Mouse (Mus musculus) midbrain, embryonic 10.5 days (tissue): Measurements from ENCODE around the gene Ctdsp1. TPM values are rescaled to one million over a fixed set of nuclear protein-coding genes. Genes with fewer than 3 reads are reported as not detected.
A peak's percentile ranks its signal among the peaks of the same experiment; 100 is the strongest.

Experiments used
- DNase-seq: peaks from one replicate; pipeline ENCODE4 v3.0.0-alpha.2; 2017; ENCODE audit warnings: low spot score
- H3K27ac ChIP-seq: fragments of 300-500 bp; sonication (generic); replicated peaks from 2 replicates; pipeline ENCODE4 v1.5.1; 2016; ENCODE audit warnings: mild to moderate bottlenecking
- H3K27me3 ChIP-seq: fragments of 300-500 bp; sonication (generic); 2 replicates; pipeline ENCODE4 v1.6.1; 2016; ENCODE audit warnings: low read depth, mild to moderate bottlenecking; ENCODE audit not compliant: poor library complexity, severe bottlenecking
- H3K36me3 ChIP-seq: fragments of 300-500 bp; sonication (generic); 2 replicates; pipeline ENCODE4 v1.6.1; 2016; ENCODE audit warnings: mild to moderate bottlenecking, moderate library complexity
- H3K4me1 ChIP-seq: fragments of 300-500 bp; sonication (generic); 2 replicates; pipeline ENCODE4 v1.6.1; 2016
- H3K4me3 ChIP-seq: fragments of 300-500 bp; sonication (generic); 2 replicates; pipeline ENCODE4 v1.5.1; 2016; ENCODE audit warnings: mild to moderate bottlenecking, moderate library complexity
- H3K9me3 ChIP-seq: fragments of 300-500 bp; sonication (generic); replicated peaks from 2 replicates; pipeline ENCODE4 v1.6.1; 2016; ENCODE audit warnings: mild to moderate bottlenecking
- WGBS: fragments of 180-500 bp; shearing (Covaris S2); methylation state at CpG from one replicate; pipeline ENCODE4 v1.1.7; 2016; 5-methylcytosine and 5-hydroxymethylcytosine counted together
- polyA plus RNA-seq: library from polyadenylated mRNA; unstranded; fragments of >200 nt; fragmentation: Nextera tagmentation; extraction: Ambion mirVana; gene quantifications from 2 replicates; pipeline ENCODE4 v1.2.1, GENCODE M21; 2016

Ctdsp1 gene
- polyA plus RNA-seq, 1 experiment from 2014 or later: 34.4 TPM

DNA sequence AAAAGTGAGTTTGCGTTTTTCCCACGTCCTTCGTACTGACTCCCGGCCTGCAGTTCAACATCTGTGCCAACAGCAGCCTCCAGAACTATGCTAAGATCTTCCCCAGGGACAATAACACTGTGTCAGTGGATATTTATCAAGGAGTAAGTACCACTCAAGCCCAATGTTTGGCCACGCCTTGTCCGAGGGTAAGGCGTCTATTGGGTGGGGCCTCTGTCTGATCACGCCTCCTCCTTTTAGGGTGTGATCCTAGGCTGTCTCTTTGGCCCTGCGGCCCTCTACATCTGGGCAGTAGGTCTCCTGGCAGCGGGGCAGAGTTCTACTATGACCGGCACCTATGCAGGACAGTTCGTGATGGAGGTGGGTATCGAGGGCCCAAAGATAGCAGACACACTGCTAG is 7.9 kb upstream of the Ctdsp1 start:
- DNase-seq: no peak
- no peaks in the 10 kb centered on the region for H3K36me3 ChIP-seq
- no peak overlapping the region for H3K27ac ChIP-seq
- 92% methylated on average over 13 of the region's 13 CpGs for WGBS
- no peaks in the 10 kb centered on the region for H3K9me3 ChIP-seq
- H3K4me3 ChIP-seq: no peak overlapping the region
- H3K4me1 ChIP-seq: peaks cover 13% of the 10 kb centered on the region
- peaks cover 5% of the 10 kb centered on the region for H3K27me3 ChIP-seq

- Histone ChIP-seq H3K36me3 (no peaks in the 10 kb centered on the region), H3K4me1 (peaks cover 17% of the 10 kb centered on the region), H3K27ac (no peak overlapping the region), H3K9me3 (no peaks in the 10 kb centered on the region), H3K27me3 (peaks cover 17% of the 10 kb centered on the region), H3K4me3 (no peak overlapping the region)
- DNase-seq: no peak
- 84% methylated on average over 8 of the region's 8 CpGs for WGBS
Measured at GRCm38 (mm10) chr1:74384525-74384924, 6.8 kb upstream of the Ctdsp1 start.

DNA sequence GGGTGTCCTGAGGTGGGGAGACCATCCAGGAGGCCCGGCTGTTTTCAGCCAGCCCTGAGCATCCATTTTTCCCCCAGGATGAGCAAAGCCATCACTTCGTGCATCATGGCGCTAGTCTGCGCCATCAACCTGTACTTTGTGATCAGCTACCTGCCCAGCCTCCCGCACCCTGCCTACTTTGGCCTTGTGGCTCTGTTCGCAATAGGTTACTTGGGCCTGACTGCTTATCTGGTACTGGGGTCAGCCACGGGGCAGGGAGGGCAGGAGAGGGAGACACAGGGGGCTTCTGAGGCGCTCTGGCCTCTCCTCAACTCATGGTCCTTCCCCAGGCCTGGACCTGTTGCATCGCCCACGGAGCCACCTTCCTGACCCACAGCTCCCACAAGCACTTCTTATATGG is 6.2 kb upstream of the Ctdsp1 start:
- Histone ChIP-seq H3K36me3 (no peaks in the 10 kb centered on the region), H3K27ac (no peak overlapping the region), H3K27me3 (peaks cover 22% of the 10 kb centered on the region), H3K9me3 (no peaks in the 10 kb centered on the region), H3K4me1 (peaks cover 22% of the 10 kb centered on the region), H3K4me3 (no peak overlapping the region)
- no peak for DNase-seq
- 89% methylated on average over 10 of the region's 10 CpGs for WGBS

- Histone ChIP-seq H3K4me3 (no peak overlapping the region), H3K27me3 (peaks cover 27% of the 10 kb centered on the region), H3K36me3 (no peaks in the 10 kb centered on the region), H3K27ac (no peak overlapping the region), H3K4me1 (peaks cover 27% of the 10 kb centered on the region), H3K9me3 (no peaks in the 10 kb centered on the region)
- WGBS: 90% methylated on average over 8 of the region's 8 CpGs
- no peak for DNase-seq
Measured at GRCm38 (mm10) chr1:74385531-74385930, 5.8 kb upstream of the Ctdsp1 start.

- Histone ChIP-seq H3K4me3 (peak overlapping the region; percentile 61), H3K36me3 (no peaks in the 10 kb centered on the region), H3K9me3 (no peaks in the 10 kb centered on the region), H3K4me1 (peaks cover 34% of the 10 kb centered on the region), H3K27ac (peak overlapping the region; percentile 92), H3K27me3 (peaks cover 31% of the 10 kb centered on the region)
- DNase-seq: no peak
- WGBS: 68% methylated on average over 7 of the region's 10 CpGs
Measured at GRCm38 (mm10) chr1:74386363-74386713, 5.0 kb upstream of the Ctdsp1 start.

DNA sequence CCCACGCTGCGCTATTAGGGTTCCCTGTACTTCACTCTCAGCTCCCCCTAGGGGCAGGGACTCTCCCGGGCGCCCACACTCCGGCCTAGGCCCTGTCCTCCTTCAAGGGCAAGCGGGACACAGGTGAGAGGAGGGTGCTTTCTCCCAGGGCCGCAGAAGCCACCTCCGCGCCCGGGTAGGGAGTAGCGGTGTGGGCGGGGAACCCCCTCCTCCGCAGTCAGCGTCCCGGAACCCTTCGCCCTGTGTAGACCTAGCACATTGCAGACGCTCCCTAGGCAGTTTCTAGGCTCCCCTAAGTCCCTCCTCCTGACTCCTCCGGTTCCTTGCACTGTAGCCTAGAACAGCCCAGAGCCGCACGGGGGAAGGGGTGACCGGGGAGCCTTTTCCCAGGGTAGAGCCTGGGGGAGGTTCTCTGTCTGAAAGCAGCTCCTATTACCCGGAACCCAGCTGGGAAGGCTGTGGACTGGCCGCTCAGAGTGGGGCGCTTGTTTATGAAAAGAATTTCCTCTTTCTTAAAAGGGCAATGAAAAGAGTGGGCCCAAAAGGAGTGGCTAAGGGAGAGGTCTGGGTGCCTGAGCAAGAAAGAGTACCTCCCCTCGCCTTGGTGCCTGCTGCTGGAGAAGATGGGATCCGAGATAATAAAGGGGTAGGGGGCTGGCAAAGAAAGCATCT is 4.5 kb upstream of the Ctdsp1 start:
- peaks cover 37% of the 10 kb centered on the region for H3K4me1 ChIP-seq
- WGBS: under 1% methylated on average over 26 of the region's 26 CpGs
- H3K36me3 ChIP-seq: no peaks in the 10 kb centered on the region
- peak overlapping the region; percentile 61 for H3K4me3 ChIP-seq
- H3K9me3 ChIP-seq: no peaks in the 10 kb centered on the region
- H3K27ac ChIP-seq: peak overlapping the region; percentile 92
- H3K27me3 ChIP-seq: peaks cover 31% of the 10 kb centered on the region
- peak; percentile 95 for DNase-seq

- no peaks in the 10 kb centered on the region for H3K36me3 ChIP-seq
- peak overlapping the region; percentile 61 for H3K4me3 ChIP-seq
- WGBS: 62% methylated on average over 15 of the region's 15 CpGs
- H3K27ac ChIP-seq: peak overlapping the region; percentile 92
- peaks cover 31% of the 10 kb centered on the region for H3K27me3 ChIP-seq
- DNase-seq: no peak
- peaks cover 43% of the 10 kb centered on the region for H3K4me1 ChIP-seq
- no peaks in the 10 kb centered on the region for H3K9me3 ChIP-seq
Measured at GRCm38 (mm10) chr1:74387386-74387988, 3.8 kb upstream of the Ctdsp1 start.

- Histone ChIP-seq H3K27ac (no peak overlapping the region), H3K27me3 (peaks cover 31% of the 10 kb centered on the region), H3K36me3 (peaks cover 6% of the 10 kb centered on the region), H3K9me3 (no peaks in the 10 kb centered on the region), H3K4me1 (peaks cover 53% of the 10 kb centered on the region), H3K4me3 (no peak overlapping the region)
- 77% methylated on average over 7 of the region's 7 CpGs for WGBS
- DNase-seq: no peak
Measured at GRCm38 (mm10) chr1:74388398-74388920, 2.9 kb upstream of the Ctdsp1 start.

DNA sequence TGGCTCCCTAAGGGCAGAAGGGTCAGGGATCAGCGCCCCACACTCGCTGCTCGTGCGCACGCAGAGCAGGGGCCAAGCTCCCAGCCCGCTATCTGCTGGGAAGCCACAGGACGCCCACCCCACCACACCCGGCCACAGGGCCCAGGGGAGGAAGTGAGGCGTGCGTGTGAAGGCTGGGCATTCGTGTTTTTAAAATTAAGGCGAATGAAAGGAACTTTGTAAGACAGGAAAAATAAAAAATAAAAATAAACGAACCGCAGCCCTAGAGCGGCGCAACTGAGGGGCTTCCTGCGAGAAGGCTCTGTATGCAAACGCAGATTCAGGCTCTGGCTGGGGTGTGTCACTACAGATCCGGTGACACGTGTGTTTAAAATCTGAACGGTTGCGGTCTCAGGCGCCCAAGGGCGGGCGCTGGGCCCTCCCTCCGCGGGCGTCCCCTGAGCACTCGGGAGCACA is 1.4 kb upstream of the Ctdsp1 start:
- DNase-seq: peak; percentile 46
- WGBS: 3% methylated on average over 29 of the region's 29 CpGs
- peak overlapping the region; percentile 69 for H3K27ac ChIP-seq
- peaks cover 59% of the 10 kb centered on the region for H3K4me1 ChIP-seq
- no peaks in the 10 kb centered on the region for H3K9me3 ChIP-seq
- peaks cover 31% of the 10 kb centered on the region for H3K27me3 ChIP-seq
- H3K36me3 ChIP-seq: peaks cover 20% of the 10 kb centered on the region
- peak overlapping the region; percentile 97 for H3K4me3 ChIP-seq

DNA sequence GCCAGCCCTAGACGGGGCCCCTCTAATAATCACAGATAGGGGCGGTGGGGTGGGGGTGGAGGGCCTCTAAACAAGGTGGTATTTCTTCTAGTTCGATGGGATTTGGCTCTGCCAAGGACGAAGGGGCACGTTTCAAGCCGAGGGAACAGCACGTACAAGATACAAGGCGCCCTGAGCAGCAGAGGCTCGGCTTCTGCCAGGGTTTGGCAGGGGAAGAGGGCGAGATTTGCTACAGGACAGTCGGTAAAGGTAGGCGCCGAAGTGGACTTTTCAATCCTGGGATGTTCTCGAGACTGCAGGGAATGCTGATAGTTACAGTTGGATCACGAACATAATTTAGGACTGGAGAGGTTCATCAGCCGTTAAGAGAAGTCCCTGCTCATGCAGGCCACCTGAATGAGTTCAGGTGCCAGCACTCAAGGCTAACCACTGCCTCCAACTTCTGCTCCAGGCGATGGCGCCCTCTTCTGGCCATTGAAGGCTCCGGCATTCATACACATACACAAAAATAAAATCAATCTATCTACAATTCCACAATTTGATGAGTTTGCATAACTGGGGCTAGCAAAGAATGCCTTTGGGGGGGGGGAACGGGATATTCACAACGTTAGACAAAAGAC is 912 bp upstream of the Ctdsp1 start:
- Histone ChIP-seq H3K27ac (peak overlapping the region; percentile 69), H3K4me1 (peaks cover 61% of the 10 kb centered on the region), H3K27me3 (peaks cover 31% of the 10 kb centered on the region), H3K36me3 (peaks cover 25% of the 10 kb centered on the region), H3K9me3 (no peaks in the 10 kb centered on the region), H3K4me3 (peak overlapping the region; percentile 97)
- WGBS: 9% methylated on average over 21 of the region's 21 CpGs
- DNase-seq: peak; percentile 67

- peak overlapping the region; percentile 99 for H3K27ac ChIP-seq
- H3K9me3 ChIP-seq: no peaks in the 10 kb centered on the region
- peak; percentile 74 for DNase-seq
- H3K4me1 ChIP-seq: peaks cover 64% of the 10 kb centered on the region
- H3K27me3 ChIP-seq: peaks cover 31% of the 10 kb centered on the region
- peaks cover 30% of the 10 kb centered on the region for H3K36me3 ChIP-seq
- under 1% methylated on average over 60 of the region's 63 CpGs for WGBS
- H3K4me3 ChIP-seq: peak overlapping the region; percentile 97
Measured at GRCm38 (mm10) chr1:74391844-74392441, 634 bp downstream of the Ctdsp1 start.

- peak; percentile 64 for DNase-seq
- 2% methylated on average over 16 of the region's 16 CpGs for WGBS
Measured at GRCm38 (mm10) chr1:74392446-74392994, 1.2 kb downstream of the Ctdsp1 start.

More at GRCm38 (mm10) chr1:74392446-74392994, 1.2 kb downstream of the Ctdsp1 start:
- Histone ChIP-seq H3K4me1 (peaks cover 64% of the 10 kb centered on the region), H3K4me3 (peak overlapping the region; percentile 97), H3K9me3 (no peaks in the 10 kb centered on the region), H3K36me3 (peaks cover 30% of the 10 kb centered on the region), H3K27me3 (peaks cover 31% of the 10 kb centered on the region), H3K27ac (peak overlapping the region; percentile 99)
